Mouse (Mus musculus): ENCODE results near the gene Cdk6.

DNA sequence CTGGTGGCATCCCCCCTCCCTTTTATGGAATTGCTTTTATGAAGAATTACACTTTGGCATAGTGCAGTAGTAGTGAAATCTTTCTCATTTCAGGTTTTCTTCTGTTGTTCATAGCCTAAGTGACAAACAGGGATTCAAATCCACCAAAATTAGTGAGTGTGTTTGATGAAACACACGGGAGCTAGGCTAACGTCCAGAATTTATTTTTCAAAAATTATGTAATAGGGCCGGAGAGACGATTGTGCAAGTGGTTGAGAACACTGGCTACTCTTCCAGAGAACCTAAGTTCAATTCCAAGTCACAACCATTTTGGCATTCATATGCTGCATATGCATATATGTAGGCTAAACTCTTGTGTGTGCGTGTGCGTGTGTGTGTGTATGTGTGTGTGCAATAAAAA is 16.2 kb downstream of the Cdk6 start:
- no peak for TF ChIP-seq CTCF (IDR thresholded peaks at IDR 0.05; ENCODE audit: insufficient read depth, low read length)
- no peak for TF ChIP-seq POLR2A (IDR thresholded peaks at IDR 0.05; ENCODE audit: borderline replicate concordance, extremely low read depth, low read depth, low read length)
